ENCODE assay signal across 27 mouse cellular contexts in the genomic region with DNA sequence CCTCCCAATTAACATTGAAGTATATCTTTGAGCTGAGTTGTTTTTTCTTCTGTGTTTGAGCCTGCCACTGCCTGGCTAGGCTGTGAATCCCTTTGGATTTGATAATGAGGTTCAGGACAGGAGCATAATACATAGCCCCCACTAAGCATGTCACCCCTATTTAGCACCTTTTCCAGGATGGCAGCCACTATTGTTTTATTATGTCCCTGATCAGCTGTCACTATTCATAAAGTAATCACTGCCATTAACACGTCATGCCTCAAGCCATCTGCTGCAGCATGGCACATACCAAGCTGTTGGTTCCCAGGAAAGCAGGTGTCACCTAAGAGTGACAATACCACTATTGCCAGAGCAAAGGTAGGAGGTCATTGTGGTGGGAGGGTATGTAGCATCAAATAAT.
A peak's percentile ranks its signal among the peaks of the same experiment; 100 is the strongest.
DNase-seq lines count a peak whose midpoint lies in the region; ATAC-seq lines count a peak whose summit lies in the region.
"Had no signal": no experiment of that assay in that cellular context is flagged by ENCODE, and none has a peak within 500 bp of the region (broad histone marks: within the 10 kb centered on the region; RNA-seq: fewer than 3 reads in every experiment).

No protein-coding gene starts in this region.

- ATAC-seq in midbrain, embryonic 12.5 days (ENCODE audit: low FRiP score, low read depth): peak; percentile 58; the same call in 1 of the 2 replicates
- ATAC-seq in neural tube, embryonic 13.5 days (ENCODE audit: low read depth): 0 out of 2 replicates have a peak, but pooled peaks have one; percentile 32
- ATAC-seq in forebrain, embryonic 16.5 days: peak; percentile 97
- ATAC-seq in neural tube, embryonic 14.5 days (ENCODE audit: low read depth): peak; percentile 21; the same call in 1 of the 2 replicates
- no peak for ATAC-seq in intestine, embryonic 15.5 days
- ATAC-seq: CD4-positive, CD25-positive, alpha-beta regulatory T cell, adult 4 months; intestine, postnatal 0 days had no signal

- no peaks in the 10 kb centered on the region for H3K27me3 ChIP-seq in midbrain, embryonic 12.5 days
- H3K27me3 ChIP-seq in midbrain, embryonic 10.5 days (ENCODE audit: low read depth, poor library complexity, severe bottlenecking): no peaks in the 10 kb centered on the region
- no peaks in the 10 kb centered on the region for H3K27me3 ChIP-seq in neural tube, embryonic 13.5 days
- no peaks in the 10 kb centered on the region for H3K27me3 ChIP-seq in forebrain, embryonic 16.5 days (replicated peaks; ENCODE audit: control insufficient read depth, insufficient read depth, low read length)
- H3K27me3 ChIP-seq in neural tube, embryonic 14.5 days (ENCODE audit: control insufficient read depth, insufficient read depth, low read length): no peaks in the 10 kb centered on the region
- no peaks in the 10 kb centered on the region for H3K27me3 ChIP-seq in intestine, embryonic 15.5 days (replicated peaks)
- H3K27me3 ChIP-seq: heart, embryonic 15.5 days; limb, embryonic 12.5 days; liver, embryonic 15.5 days; megakaryocyte, embryonic 14.5 days; neural tube, embryonic 12.5 days had no signal

- no peak overlapping the region for H3K27ac ChIP-seq in midbrain, embryonic 12.5 days (replicated peaks)
- H3K27ac ChIP-seq in midbrain, embryonic 10.5 days (replicated peaks): no peak overlapping the region
- H3K27ac ChIP-seq in neural tube, embryonic 13.5 days (replicated peaks): no peak overlapping the region
- H3K27ac ChIP-seq in forebrain, embryonic 16.5 days (ENCODE audit: low read length): no peak overlapping the region
- H3K27ac ChIP-seq in neural tube, embryonic 14.5 days (ENCODE audit: low read depth, low read length): no peak overlapping the region
- no peak overlapping the region for H3K27ac ChIP-seq in intestine, embryonic 15.5 days
- H3K27ac ChIP-seq: heart, embryonic 10.5 days; heart, embryonic 15.5 days; limb, embryonic 12.5 days; liver, embryonic 15.5 days; neural tube, embryonic 12.5 days had no signal

- 79% methylated on average over 1 of the region's 1 CpGs for WGBS in midbrain, embryonic 12.5 days
- WGBS in midbrain, embryonic 10.5 days: 86% methylated on average over 1 of the region's 1 CpGs
- 30% methylated on average over 1 of the region's 1 CpGs for WGBS in neural tube, embryonic 13.5 days
- WGBS in forebrain, embryonic 16.5 days: 26% methylated on average over 1 of the region's 1 CpGs
- WGBS in neural tube, embryonic 14.5 days: 32% methylated on average over 1 of the region's 1 CpGs
- WGBS in intestine, embryonic 15.5 days: 85% methylated on average over 1 of the region's 1 CpGs

- no peaks in the 10 kb centered on the region for H3K9me3 ChIP-seq in midbrain, embryonic 12.5 days
- peaks cover 12% of the 10 kb centered on the region for H3K9me3 ChIP-seq in midbrain, embryonic 10.5 days (replicated peaks)
- H3K9me3 ChIP-seq in neural tube, embryonic 13.5 days: peaks cover 8% of the 10 kb centered on the region; the same call in 1 of the 2 replicates
- H3K9me3 ChIP-seq in forebrain, embryonic 16.5 days (ENCODE audit: control insufficient read depth, low read length): peaks cover 3% of the 10 kb centered on the region; the same call in 1 of the 2 replicates
- H3K9me3 ChIP-seq in neural tube, embryonic 14.5 days (ENCODE audit: control insufficient read depth, low read length): no peaks in the 10 kb centered on the region
- H3K9me3 ChIP-seq in intestine, embryonic 15.5 days: no peaks in the 10 kb centered on the region
- H3K9me3 ChIP-seq: liver, embryonic 15.5 days had no signal

- intact Hi-C loops in left cerebral cortex, postnatal 14 days (cut with DNase I): no loop called here

- H3K36me3 ChIP-seq in midbrain, embryonic 12.5 days: no peaks in the 10 kb centered on the region
- no peaks in the 10 kb centered on the region for H3K36me3 ChIP-seq in midbrain, embryonic 10.5 days
- H3K36me3 ChIP-seq in neural tube, embryonic 13.5 days: no peaks in the 10 kb centered on the region
- H3K36me3 ChIP-seq in forebrain, embryonic 16.5 days (ENCODE audit: control insufficient read depth, insufficient read depth): no peaks in the 10 kb centered on the region
- H3K36me3 ChIP-seq in neural tube, embryonic 14.5 days (ENCODE audit: control insufficient read depth, insufficient read depth, low read length): no peaks in the 10 kb centered on the region
- no peaks in the 10 kb centered on the region for H3K36me3 ChIP-seq in intestine, embryonic 15.5 days
- H3K36me3 ChIP-seq: heart, embryonic 15.5 days; limb, embryonic 12.5 days; liver, embryonic 15.5 days; neural tube, embryonic 12.5 days had no signal

- H3K4me1 ChIP-seq in midbrain, embryonic 12.5 days: no peaks in the 10 kb centered on the region
- no peaks in the 10 kb centered on the region for H3K4me1 ChIP-seq in midbrain, embryonic 10.5 days
- no peaks in the 10 kb centered on the region for H3K4me1 ChIP-seq in neural tube, embryonic 13.5 days (replicated peaks)
- H3K4me1 ChIP-seq in forebrain, embryonic 16.5 days (replicated peaks; ENCODE audit: control insufficient read depth, insufficient read depth, low read length): no peaks in the 10 kb centered on the region
- no peaks in the 10 kb centered on the region for H3K4me1 ChIP-seq in neural tube, embryonic 14.5 days (ENCODE audit: control insufficient read depth, insufficient read depth, low read length)
- H3K4me1 ChIP-seq in intestine, embryonic 15.5 days (replicated peaks): no peaks in the 10 kb centered on the region
- H3K4me1 ChIP-seq: heart, embryonic 10.5 days; heart, embryonic 15.5 days; limb, embryonic 12.5 days; liver, embryonic 15.5 days; megakaryocyte, embryonic 14.5 days; neural tube, embryonic 12.5 days had no signal

- no peak overlapping the region for H3K4me2 ChIP-seq in midbrain, embryonic 12.5 days (replicated peaks)
- H3K4me2 ChIP-seq in neural tube, embryonic 13.5 days: no peak overlapping the region
- no peak overlapping the region for H3K4me2 ChIP-seq in forebrain, embryonic 16.5 days (ENCODE audit: low read length)
- no peak overlapping the region for H3K4me2 ChIP-seq in neural tube, embryonic 14.5 days (ENCODE audit: low read depth, low read length)
- H3K4me2 ChIP-seq in intestine, embryonic 15.5 days (replicated peaks): no peak overlapping the region
- H3K4me2 ChIP-seq: heart, embryonic 15.5 days; limb, embryonic 12.5 days; liver, embryonic 15.5 days; lung, embryonic 14.5 days; neural tube, embryonic 12.5 days had no signal

- DNase-seq in midbrain, embryonic 10.5 days (ENCODE audit: low spot score): no peak
- DNase-seq in neural tube, embryonic 10.5 days (ENCODE audit: extremely low spot score, low spot score): no peak
- no peak for DNase-seq in left cerebral cortex, postnatal 14 days (ENCODE audit: low spot score in 2 of 2)
- DNase-seq: adrenal gland, postnatal 25 days; cerebellum, adult 2 months; cerebellum, postnatal 14 days; gastrocnemius, postnatal 14 days; heart, adult 11 months; kidney, adult 9 months; kidney, postnatal 25 days; lung, embryonic 14.5 days; retina, postnatal 1 day; right cerebral cortex, postnatal 14 days had no signal

- H3K9ac ChIP-seq in midbrain, embryonic 12.5 days (replicated peaks): no peak overlapping the region
- H3K9ac ChIP-seq in neural tube, embryonic 13.5 days: no peak overlapping the region
- no peak overlapping the region for H3K9ac ChIP-seq in forebrain, embryonic 16.5 days (replicated peaks; ENCODE audit: low read depth, low read length)
- no peak overlapping the region for H3K9ac ChIP-seq in neural tube, embryonic 14.5 days (replicated peaks; ENCODE audit: low read depth, low read length)
- H3K9ac ChIP-seq in intestine, embryonic 15.5 days: no peak overlapping the region
- H3K9ac ChIP-seq: heart, embryonic 15.5 days; limb, embryonic 12.5 days; liver, embryonic 15.5 days; lung, embryonic 14.5 days; neural tube, embryonic 12.5 days had no signal

- no peak overlapping the region for H3K4me3 ChIP-seq in midbrain, embryonic 12.5 days
- no peak overlapping the region for H3K4me3 ChIP-seq in midbrain, embryonic 10.5 days
- no peak overlapping the region for H3K4me3 ChIP-seq in neural tube, embryonic 13.5 days
- no peak overlapping the region for H3K4me3 ChIP-seq in forebrain, embryonic 16.5 days (replicated peaks; ENCODE audit: low read length)
- H3K4me3 ChIP-seq in neural tube, embryonic 14.5 days (ENCODE audit: low read depth, low read length): no peak overlapping the region
- no peak overlapping the region for H3K4me3 ChIP-seq in intestine, embryonic 15.5 days (replicated peaks)
- H3K4me3 ChIP-seq: erythroblast, embryonic 14.5 days; heart, embryonic 10.5 days; heart, embryonic 15.5 days; limb, embryonic 12.5 days; liver, embryonic 15.5 days; megakaryocyte, embryonic 14.5 days; neural tube, embryonic 12.5 days had no signal
